Mouse (Mus musculus) layer of hippocampus, adult 9-10 months (tissue): Measurements from ENCODE around the gene 2410131K14Rik.

Experiments
- DNase-seq: peaks from one replicate; pipeline ENCODE4 v3.0.0; 2022; ENCODE audit warnings: low spot score

Gene 2410131K14Rik

DNA sequence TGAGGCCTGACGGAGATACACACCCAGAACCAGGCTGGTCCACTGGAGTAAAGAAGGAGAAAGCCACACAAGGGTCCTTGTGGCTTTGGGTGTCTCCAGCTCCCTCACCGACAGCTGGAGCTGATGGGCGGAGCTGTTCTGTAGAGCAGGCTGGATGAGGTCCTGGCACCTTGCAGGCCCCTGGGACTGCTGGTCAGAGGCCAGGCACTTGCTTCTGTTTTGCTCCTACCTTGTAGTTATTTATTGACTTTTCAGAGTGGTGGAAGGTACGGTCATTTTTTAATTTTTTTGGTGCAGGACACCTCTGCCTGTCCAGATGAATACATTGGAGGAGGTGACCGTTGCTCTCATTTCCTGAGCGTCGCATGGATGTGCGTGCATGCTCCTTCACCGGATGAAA lies 16.2 kb downstream of the 2410131K14Rik start:
- no peak for DNase-seq

DNA sequence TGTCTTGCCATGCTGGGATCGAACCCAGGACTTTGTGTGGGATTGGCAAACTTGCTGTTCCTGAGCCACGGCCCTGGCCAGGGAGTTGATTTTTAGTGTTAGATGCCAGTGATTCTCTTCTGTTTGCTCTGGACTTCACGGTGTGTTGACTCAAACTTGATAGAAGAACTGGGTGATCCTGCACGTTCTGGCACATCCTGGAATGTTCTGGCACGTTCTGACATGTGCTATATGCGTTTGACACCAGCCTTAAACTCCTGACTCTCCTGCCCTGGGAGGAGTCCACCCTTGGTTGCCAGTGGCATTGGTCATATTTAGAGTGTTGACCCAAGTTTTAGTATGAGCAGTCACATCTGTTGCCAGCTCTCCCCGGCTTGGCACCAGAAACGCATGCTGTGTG lies 17.4 kb downstream of the 2410131K14Rik start:
- no peak for DNase-seq

DNA sequence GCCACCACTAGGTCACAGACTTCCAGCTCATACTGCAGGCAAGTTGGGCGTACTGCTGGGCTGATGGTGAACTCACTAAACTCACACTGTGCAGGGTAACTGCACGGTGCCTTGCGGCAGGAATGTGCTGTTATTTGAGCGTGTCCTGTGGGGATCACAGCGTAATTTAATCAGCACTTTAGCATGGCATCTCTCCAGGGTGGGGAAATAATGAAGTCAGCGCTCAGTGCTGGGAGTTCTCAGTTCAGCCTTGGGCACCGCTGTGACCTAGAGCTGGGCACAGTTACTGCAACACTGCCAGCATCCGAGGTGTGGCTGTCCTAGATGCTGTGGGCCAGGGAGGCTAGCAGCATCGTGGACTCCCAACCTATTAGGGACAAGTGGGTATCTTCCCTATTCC lies 19.3 kb downstream of the 2410131K14Rik start:
- DNase-seq, result no peak

DNA sequence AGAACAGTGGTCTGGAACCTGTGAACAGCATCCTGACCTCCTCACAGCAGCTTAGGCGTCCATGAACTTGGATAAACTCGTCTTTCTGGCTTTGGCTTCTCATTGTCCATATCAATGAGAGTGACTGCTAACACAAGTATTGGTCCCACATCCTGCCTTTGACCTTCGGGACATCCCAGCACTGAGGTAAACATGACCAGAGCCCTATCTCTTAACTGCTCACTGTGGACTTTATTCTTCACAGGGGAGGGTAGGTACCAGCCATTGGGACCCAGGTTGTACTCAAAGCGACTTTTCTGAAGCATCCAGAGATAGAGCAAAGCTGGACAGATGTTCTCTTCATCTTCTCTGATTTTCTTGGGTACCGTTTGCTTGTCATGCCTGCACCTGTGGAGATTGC lies 20.3 kb downstream of the 2410131K14Rik start:
- DNase-seq, result no peak

DNA sequence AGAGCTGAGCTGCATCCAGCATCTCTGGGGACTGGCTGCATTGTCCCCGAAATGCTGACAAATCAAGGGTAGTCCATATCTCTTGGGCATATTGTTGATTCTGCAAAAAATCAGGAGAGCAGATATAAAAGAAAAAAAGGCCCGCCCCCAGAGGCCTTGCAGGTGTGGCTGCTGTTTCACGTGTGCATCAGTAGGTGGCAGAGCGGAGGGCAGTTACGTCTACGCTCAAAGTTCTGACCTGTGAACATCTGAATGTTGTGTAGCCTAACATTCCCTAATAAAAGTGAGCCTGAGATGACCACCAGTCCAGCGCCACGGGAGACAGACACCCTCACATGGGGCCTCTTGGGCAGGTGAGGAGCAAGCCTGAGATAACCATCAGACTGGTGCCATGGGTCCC lies 21.3 kb downstream of the 2410131K14Rik start:
- no peak for DNase-seq

DNA sequence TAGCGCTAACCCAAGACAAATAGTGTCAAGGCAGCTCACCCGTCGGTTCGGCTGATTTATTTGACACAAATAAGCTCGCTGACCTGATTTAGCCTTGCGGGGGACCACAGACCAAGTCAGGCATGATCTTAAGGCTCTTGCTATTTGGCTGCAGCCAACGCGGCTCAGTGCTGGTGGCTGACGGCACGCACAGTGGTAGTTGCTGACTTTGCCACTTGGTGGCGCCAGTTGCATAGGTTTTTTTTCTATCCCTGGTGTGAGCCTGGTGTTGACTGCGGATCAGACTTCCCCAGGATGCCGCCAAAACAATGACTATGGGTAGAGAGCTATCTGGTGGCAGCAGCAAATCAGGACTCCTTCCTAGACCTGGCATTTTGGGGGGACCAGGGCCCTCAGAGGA lies 24.0 kb downstream of the 2410131K14Rik start:
- peak; percentile 80 for DNase-seq

DNA sequence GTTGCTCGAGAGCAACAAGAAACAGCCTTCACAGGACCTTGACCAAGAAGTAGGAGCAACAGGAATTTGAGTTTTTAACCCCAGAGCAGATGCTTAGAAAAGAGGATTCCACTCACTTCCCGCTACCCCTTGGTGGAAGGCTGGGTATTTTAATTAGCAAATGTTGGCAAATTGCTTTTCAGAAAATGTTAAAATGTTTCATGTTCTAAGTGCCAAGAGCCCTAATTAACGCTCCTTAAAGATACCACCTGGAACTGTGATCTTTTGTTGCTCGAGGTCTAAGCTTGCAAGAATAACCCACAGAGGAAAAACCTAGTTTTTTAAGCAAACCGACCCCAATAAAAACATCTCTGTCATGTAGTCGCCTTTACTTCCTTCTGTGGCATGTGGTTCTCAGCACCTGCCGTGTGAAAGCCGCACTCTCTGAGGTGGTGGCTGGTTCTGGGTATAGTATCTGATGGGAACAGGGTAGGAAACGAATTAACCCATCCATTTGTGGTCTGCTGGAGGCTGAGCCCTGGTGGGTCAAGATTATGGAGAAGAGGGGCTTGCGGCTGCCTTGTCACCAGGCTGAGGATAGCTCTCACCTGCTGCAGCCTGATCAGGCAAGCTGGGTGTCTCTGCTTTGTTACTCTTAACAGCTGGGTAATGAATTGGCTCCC lies 26.6 kb downstream of the 2410131K14Rik start:
- DNase-seq, result no peak

DNA sequence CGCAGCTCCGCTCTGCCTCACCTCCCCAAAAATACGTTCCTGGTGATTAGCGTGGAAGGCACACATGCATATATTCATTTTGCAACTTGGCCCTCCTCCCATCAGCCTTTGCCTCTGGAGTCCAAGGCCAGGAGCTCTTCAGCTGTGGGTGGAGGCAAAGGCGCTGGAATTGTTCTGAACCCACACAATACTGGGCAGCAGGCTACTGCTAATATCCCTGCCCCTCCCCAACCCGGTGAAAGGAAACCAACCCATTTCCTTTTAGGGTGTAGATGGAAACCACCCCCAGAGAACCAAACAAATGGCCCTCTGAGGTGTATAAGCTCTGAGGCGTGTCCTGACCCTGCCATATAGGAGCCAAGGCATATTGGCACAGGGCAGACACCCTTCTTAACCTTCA lies 28.4 kb downstream of the 2410131K14Rik start:
- no peak for DNase-seq

DNA sequence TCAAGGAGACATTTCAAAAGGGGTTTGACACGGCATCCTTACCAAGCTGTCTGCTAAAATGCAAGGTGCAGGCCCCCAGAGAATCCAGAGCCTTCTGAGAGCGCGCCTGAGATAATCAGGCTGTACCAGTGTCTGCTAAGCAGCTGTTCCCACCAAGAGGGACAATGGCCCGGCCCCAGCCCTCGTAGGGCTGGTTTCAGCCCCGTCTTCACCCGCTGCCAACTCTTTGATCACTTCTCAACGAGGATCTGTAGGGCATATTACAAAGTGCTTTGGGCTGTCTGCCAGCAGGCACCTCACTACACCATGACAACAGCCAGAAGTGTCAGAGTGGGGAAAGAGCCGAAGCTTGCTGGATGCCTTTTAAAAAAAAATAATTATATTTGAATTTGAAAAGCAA lies 29.5 kb downstream of the 2410131K14Rik start:
- DNase-seq, result no peak

DNA sequence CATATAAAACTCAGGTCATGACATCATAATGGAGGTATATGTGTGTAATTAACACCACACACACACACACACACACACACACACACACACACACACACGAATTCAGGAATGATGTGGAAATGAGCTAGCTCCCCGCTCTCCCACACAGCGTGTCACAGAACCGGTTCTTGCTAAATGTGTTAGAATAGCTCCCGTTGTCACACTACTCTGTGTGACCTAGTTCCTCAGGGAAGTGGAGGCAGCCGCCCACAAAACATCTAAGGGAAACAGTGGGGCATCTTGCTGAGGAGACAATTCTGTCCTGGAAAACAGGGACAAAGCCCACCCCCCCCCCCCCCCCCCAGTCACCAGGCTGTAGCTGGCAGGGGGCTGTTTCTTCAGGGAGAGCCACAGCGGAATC lies 31.3 kb downstream of the 2410131K14Rik start:
- no peak for DNase-seq

DNA sequence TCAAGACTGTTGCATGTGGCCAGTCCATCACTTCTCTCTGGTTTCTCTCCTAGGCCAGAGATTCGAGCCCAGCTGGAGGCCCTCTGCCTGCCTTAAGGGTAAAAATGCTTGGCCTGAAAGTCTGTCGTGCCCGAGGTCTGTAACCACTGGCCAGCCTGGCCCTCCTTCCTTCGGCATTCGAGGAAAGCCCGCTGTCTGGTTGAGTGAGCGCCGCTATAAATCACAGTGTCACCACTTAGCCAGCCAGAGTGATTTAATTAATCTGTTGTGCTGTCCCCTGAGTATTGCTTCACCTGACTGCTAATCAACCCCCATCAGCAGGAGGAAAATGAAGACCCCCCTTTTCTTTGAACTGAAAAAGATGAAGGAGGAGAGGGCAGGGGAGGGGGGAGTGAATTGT lies 31.7 kb downstream of the 2410131K14Rik start:
- no peak for DNase-seq

DNA sequence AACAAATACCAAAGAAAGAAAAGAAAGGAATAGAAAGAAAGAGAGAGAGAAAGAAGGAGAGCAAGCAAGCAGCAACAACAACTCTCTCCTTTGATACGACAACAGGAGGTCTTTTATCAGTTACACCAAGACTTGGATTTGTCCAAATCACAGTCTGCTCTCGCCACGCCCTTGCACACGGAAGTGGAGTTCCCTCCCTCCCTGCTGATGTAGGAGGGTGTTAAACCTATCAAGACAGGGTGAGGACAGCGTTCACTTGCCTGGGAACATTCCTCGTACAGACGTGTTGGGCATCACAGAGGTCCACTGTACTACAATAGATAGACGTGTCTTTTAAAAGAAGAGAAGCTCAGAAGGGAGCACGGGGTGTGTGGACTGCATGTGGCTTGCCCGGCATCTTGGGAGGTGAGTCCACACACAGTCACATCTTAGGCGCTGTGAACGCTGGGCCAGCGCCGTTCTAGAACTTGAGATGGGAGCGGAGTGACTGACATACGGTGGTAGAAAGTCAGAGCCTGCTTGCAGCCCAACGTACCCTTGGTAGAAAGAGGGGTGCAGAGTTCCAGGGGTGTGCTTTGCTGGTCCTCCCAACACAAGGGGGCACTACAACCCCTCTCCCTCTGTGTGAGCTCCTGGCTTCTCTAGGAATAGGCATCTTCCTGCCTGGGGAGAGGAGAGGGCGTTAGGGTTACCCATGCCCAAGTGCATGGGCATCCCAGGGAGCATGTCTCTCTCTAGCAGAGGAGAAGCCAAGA lies 32.9 kb downstream of the 2410131K14Rik start:
- DNase-seq, result no peak

DNA sequence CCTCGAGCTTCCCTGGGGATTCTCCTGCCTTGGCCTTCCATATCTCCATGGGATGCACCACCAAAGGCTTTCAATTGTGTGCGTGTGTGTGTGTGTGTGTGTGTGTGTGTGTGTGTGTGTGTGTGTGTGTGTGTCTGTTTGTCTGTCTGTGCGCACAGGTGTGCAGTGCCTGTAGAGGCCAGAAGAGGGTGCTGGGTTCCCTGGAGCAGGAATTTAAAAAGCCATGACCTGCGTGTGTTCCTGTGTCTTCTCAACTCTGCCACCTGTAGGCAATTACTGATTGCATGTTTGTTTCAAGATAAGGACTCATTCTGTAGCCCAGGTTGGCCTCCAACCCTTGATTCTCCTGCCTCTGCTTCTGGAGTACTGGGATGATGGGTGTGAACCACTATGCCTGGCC lies 46.4 kb downstream of the 2410131K14Rik start:
- no peak for DNase-seq

DNA sequence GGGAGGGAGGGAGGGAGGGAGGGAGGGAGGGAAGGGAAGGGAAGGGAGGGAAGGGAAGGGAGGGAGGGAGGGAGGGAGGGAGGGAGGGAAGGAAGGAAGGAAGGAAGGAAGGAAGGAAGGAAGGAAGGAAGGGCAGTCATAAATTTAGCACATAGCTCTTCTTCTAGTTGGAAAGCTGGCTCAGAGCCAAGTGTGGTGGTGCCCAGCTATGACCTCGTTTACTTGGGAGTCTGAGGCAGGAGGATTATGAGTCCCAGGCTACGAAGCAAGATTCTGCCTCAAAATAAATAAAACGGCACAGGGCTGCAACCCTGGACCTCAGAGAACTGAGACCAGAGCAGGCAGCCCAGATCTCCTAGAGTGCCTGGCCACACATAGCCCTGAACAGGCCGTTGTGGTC lies 47.4 kb downstream of the 2410131K14Rik start:
- no peak for DNase-seq

DNA sequence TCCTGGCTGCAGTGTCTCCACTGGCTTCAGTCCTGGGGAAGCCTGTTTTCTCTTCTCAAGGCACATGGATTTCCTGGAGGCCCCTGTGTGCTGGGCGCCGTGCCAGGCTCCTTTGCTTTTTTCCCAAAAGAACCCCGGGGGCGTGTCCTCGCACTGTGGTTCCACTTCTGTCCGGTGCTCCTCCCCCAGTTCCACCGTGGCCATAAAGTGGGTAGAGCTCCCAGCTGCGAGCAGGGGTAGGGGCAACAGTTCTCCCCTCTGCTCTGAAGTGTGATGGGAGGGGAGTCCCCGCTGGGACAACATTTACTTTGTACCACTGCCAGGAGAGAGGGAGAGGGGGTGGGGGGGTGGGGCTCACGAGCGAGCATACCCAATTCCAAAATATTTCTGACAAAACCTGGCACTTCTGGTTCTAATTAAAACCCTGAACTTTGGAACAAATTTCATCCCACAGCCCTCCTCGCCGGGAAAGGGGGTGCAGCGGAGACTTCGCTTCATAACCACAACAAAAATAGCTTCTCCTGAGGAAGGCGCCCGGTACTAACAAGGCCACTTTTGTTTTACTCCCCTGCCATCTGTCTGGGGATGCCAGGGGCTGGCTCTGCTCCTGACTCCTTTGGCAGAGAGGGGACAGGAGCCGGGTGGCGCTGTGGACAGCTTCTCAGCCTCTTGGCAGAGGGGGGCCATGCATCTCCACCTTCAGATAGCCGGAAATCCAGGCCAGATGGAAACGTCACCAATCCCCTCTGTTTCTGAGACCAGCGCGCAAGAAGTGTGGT lies 49.2 kb downstream of the 2410131K14Rik start:
- peak; percentile 33 for DNase-seq

DNA sequence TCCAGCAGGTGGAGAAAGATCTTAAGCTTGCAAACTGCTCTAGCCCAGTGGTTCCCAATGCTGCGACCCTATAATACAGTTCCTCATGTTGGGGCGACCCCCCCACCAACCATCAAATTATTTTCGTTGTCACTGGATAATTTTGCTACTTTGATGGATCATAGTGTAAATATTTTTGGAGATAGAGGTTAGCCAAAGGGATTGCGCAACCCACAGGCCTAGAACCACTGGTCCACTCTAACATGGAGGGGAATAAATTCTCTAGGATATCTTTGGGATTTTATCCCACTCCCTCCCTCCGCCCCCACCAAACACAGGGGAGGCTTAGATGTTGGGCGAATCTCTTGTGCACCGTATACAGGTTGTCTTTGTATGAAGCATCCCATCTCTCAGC lies 49.8 kb downstream of the 2410131K14Rik start:
- no peak for DNase-seq

DNA sequence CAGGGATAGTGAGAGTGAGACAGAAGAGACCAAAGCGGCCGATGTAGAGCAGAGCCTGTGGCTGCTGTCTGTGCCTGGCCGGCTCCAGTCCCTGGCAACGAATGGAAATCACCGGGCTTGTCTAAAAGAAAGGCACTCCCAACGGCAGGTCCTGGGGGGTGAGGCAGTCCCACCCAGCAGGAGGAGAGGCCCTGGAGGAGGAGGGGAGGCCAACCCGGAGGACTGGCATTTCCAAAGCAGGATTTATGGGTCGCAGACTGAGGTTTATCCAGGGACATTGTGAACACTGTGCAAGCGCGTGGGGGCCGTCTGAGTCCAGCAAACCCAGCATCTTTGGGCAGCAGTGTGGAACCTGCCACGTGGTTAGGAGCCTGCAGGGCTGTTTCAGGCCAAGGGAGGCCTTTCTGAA lies 52.3 kb downstream of the 2410131K14Rik start:
- no peak for DNase-seq

DNA sequence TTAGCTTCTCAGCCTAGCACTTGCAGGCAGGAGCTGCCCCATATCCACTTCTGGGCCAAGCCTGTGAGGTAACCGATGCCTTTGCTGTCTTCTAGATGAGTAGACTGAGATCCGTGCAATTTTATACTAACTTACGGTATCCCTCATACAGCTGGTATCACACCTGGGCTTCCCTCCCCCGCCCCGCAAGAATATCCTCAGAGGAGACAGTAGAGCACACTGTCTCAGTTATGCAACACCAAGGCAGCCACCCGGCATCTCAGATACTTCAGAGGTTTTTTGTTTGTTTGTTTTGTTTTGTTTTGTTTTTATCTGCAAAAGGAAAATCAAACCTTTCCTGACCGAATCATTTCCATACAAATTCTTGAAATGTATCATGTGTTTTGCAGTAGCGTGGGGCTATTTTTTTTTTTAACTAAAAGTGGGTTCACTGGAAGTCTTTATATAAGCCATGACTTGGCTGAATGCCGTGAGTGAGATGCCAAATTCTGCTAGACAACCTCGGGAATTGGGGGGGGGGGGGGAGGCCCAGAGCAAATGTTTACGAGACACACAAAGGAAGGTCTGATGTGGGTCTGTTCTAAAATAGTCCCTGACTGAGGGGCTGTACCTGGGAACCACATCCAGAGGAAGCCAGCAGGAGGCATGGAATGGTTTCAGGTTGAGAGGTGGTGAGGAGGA lies 54.8 kb downstream of the 2410131K14Rik start:
- DNase-seq, result no peak

DNA sequence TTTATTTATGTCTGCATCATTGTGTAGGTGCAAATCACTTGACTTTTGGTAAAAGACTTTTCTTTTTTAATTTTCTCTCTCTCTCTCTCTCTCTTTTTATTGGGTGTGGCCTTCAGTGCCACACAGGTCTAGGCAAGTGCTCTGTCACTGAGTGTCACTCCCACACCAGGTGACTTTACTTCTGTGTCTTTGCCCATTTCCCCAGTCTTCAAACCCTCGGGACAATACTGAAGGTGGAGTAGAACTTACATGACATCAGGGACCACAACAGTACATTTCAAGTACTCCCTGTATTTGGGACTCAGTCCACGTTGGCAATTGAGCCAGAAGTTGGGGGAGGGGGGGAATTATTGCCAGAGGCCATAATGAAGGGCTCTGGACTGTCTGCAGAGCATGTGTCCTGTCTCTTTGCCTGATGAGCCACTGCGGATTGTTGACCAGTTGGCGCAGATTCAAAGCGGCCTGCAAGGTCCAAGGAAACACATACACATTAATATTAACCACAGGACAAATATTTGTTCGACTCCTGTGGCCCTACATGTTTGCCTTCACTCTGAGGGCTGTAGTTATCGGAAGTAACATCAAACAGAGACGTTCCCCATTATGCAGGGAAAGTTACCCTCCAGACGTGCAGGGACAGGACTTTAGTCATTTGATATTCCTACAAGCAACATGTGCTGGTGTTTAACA lies 57.6 kb downstream of the 2410131K14Rik start:
- DNase-seq, result no peak

DNA sequence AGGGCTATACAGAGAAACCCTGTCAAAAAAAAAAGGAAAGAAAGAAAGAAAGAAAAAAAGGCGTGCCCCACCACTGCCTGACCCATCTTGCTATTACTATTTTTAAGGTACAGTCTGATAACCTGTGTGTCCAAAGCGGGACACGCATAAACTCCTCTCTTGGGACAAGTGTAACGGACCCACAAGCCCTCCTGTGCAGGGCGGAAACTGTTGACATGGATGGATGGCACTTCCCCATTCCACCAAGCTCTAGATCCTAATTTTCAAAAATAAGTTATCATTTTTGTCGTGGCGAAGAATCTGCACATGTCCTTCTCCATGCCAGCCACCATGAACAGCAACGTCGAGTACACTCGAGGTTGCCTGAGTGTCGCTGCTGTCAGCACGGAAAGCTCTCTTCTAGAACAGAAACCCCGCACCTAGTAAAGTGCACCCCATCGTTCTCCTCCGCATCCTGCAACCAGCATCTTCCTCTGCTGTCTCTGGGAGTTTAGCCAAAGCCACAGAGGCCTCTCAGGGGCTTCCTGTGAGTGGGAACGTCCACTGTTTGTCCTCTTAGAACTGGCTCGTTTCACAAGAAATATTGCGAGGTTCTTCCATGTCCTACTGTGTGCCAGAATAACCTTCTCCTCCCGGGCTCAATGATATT lies 60.1 kb downstream of the 2410131K14Rik start:
- no peak for DNase-seq

DNA sequence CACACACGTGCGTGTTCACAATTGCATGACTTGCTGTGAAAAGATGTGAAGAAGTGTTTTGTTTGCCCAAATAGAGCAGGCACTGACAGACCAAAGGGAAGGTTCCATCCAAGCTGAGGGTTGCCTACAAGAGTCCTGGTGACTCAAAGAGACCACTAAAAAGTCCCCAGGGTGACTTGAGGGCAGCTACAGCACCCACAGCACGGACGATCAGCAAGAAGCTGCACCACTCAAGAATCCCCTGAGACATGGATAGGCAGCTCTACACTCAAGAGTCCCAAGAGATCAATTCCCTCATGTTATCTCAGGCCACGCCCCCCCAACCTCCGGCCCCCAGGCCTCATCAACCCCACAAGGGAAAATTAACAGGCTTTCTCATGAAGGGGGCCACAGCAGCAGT lies 65.4 kb downstream of the 2410131K14Rik start:
- no peak for DNase-seq
